Mouse (Mus musculus): ENCODE data around the gene Aoc1. TPM values are rescaled to one million over a fixed set of nuclear protein-coding genes. Genes with fewer than 3 reads are reported as not detected.
"Not testable (repeated sequence)": the region's sequence is repeated elsewhere in the genome, so short reads cannot be mapped to it uniquely, and the experiment has no call there.

The Aoc1 gene
- polyA plus RNA-seq, 1 experiment: 0.04 TPM

DNA sequence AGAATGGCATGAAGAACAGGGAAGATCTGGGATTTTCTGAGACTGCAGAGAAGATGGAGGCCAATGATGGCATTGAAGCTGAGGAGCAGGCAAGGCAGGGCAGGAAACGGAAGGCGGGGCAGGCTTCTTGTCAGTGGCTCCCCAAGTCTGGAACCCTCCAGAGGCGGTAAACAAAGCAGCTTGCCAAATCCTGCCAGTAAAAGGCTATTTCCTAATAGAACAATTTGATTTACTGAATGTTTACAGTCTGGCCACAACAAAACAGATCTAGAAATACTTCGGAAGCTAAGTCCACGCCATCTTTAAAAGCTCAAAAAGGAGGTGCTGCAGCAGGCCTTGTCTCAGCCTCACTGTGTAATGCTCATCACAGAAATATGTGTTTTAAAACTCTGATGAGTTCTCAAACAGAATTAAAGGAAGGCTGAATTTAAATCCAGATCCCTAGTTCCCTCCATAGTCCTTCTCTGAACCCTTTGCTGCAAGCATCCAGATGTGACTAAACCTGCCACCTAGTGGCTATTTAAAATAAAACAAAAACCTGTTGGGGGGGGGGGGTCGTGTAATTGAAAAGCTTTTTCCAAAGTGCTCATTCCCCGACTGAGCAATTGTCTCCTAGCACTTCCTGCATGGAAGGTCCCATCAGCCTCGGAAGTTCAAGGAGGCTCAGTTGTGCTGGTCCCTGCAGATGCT, 14.9 kb upstream of the Aoc1 start:
- Histone ChIP-seq H3K4me3 (ENCODE audit: insufficient read depth, low read length) (no peak overlapping the region), H3K27ac (ENCODE audit: insufficient read depth, low read length) (no peak overlapping the region), H3K4me1 (ENCODE audit: control insufficient read depth, insufficient read depth, low read length) (no peaks in the 10 kb centered on the region)
- TF ChIP-seq CTCF (IDR thresholded peaks at IDR 0.05; ENCODE audit: extremely low read depth, insufficient read depth, low read length): peak; percentile 7; the same call in 1 of the 2 replicates
- no peak for TF ChIP-seq POLR2A (IDR thresholded peaks at IDR 0.05; ENCODE audit: extremely low read depth, insufficient read depth, low read length)

DNA sequence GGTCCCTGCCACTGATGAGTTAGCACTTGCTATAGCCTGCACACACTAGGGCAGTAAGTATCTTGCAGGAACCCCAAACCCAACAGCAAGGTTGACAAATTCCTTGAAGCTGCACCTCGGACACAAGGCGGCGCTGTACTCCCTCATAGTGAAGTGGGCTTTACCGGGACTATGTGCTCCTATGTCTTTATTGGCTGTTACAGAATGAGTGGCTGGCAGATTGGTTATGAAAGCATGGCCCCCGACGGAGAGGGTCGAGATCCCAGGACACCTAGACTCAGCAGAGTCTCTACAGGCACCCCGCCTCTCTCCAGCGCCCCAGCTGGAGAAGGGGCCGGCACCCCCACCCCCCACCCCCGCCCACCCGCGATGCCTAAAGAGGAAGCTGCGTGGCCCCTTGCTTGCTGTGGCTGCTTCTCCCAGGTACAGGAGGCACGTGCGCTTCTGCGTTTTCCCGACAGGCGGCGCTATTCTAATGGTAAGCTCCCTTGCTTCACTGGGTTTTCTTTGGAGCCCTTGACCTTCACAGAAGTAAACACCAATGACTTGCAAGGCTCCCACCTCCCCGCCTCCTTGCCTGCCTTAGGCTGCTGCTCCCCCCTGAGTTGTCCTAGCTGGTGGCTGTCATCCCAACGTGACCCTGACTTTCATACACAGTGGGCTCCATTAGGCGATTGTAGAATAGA, 12.4 kb upstream of the Aoc1 start:
- H3K4me3 ChIP-seq (ENCODE audit: insufficient read depth, low read length): no peak overlapping the region
- no peaks in the 10 kb centered on the region for H3K4me1 ChIP-seq (ENCODE audit: control insufficient read depth, insufficient read depth, low read length)
- TF ChIP-seq POLR2A (IDR thresholded peaks at IDR 0.05; ENCODE audit: extremely low read depth, insufficient read depth, low read length) (no peak), CTCF (IDR thresholded peaks at IDR 0.05; ENCODE audit: extremely low read depth, insufficient read depth, low read length) (peak; percentile 69)
- no peak overlapping the region for H3K27ac ChIP-seq (ENCODE audit: insufficient read depth, low read length)

DNA sequence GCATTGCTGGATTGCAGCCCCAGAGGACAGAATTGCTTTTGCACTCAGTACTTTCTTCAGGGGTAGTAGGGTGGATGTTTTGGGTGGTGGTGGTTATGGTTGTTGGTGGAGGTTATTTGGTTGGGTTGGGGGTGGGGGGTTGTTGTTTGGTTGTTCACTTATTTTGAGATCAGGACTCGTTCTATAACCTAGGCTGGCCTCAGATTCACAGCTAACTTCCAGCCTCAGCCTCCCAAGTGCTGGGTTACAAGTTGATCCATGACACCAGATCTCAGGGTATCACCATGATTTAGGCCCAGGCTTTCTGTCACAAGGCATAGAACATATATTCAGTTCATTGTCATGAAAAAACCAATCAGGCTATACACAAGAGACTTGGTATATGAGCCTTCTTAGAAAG, 11.8 kb upstream of the Aoc1 start:
- H3K4me3 ChIP-seq (ENCODE audit: insufficient read depth, low read length): no peak overlapping the region
- TF ChIP-seq CTCF (IDR thresholded peaks at IDR 0.05; ENCODE audit: extremely low read depth, insufficient read depth, low read length): no peak
- TF ChIP-seq POLR2A (IDR thresholded peaks at IDR 0.05; ENCODE audit: extremely low read depth, insufficient read depth, low read length): no peak
- no peaks in the 10 kb centered on the region for H3K4me1 ChIP-seq (ENCODE audit: control insufficient read depth, insufficient read depth, low read length)
- no peak overlapping the region for H3K27ac ChIP-seq (ENCODE audit: insufficient read depth, low read length)

DNA sequence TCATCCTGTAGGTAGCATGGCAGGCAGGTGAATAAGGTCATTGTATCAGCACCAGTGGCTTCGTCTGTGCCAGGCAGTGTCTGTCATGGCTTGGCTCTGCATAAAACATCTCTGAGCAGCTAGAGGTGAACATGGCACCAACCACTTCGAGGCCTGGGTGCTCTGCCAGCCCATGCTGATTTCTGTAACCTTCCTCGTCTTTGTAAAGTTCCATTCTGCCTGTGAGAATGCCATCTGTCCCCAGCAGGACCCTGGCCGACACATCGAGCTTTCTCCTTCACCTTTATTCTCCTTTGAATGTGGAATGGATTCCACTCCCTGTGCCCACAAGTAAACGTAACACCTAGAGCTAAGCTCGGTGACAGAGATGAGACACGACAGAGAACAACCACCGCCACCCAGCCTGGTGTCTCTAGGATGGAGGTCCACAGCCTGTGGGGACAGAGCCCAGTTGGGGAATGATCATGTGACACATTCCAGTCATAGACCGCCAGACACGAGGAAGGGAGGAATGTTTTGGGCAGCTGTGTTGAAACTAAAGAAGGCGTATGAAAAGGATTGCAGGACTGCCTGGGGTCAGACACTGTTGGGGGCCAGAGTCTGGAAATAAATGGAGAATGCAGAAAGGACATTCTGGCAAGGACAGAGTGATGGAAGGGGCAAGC, 10.9 kb upstream of the Aoc1 start:
- no peak overlapping the region for H3K4me3 ChIP-seq (ENCODE audit: insufficient read depth, low read length)
- H3K27ac ChIP-seq (ENCODE audit: insufficient read depth, low read length): no peak overlapping the region
- H3K4me1 ChIP-seq (ENCODE audit: control insufficient read depth, insufficient read depth, low read length): no peaks in the 10 kb centered on the region
- no peak for TF ChIP-seq CTCF (IDR thresholded peaks at IDR 0.05; ENCODE audit: extremely low read depth, insufficient read depth, low read length)
- no peak for TF ChIP-seq POLR2A (IDR thresholded peaks at IDR 0.05; ENCODE audit: extremely low read depth, insufficient read depth, low read length)

DNA sequence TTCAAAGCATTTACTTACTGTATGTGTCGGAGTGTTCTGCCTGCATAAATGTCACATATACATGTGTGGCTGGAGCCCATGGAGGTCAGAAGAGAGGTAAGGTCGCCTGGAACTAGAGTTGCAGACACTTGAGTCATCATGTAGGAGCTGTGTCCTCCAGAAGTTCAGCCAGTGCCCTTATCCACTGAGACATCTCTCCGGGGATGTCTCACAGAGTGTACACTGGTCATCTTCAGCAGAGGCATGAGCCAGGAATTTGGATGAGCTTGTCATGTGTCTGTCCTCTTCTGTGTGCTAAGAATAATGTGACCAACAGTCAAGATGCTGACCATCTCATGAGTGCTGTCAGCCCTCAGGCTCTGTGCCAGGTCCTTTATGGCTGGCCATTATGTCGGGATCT, 9.9 kb upstream of the Aoc1 start:
- Histone ChIP-seq H3K4me3 (ENCODE audit: insufficient read depth, low read length) (no peak overlapping the region), H3K27ac (ENCODE audit: insufficient read depth, low read length) (no peak overlapping the region), H3K4me1 (ENCODE audit: control insufficient read depth, insufficient read depth, low read length) (no peaks in the 10 kb centered on the region)
- no peak for TF ChIP-seq POLR2A (IDR thresholded peaks at IDR 0.05; ENCODE audit: extremely low read depth, insufficient read depth, low read length)
- TF ChIP-seq CTCF (IDR thresholded peaks at IDR 0.05; ENCODE audit: extremely low read depth, insufficient read depth, low read length): no peak

DNA sequence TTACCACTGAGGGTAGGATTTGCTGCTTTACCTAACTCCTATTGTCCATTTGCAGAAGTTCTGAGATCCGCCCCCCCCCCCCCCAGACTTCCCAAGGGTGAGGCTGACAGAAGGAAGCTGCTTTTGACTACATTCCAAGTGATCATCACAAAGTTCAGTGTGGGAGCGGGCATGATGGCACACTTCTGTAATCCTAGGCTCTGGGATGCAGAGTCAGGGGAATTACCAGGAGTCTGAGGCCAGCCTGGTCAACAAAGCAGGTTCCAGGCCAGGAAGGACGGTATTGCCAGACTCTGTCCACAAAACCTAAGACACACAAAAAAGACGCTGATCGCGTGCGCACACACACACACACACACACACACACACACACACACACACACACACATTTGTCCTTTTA, 9.2 kb upstream of the Aoc1 start:
- Histone ChIP-seq H3K27ac (ENCODE audit: insufficient read depth, low read length) (no peak overlapping the region), H3K4me1 (ENCODE audit: control insufficient read depth, insufficient read depth, low read length) (no peaks in the 10 kb centered on the region), H3K4me3 (ENCODE audit: insufficient read depth, low read length) (no peak overlapping the region)
- TF ChIP-seq POLR2A (IDR thresholded peaks at IDR 0.05; ENCODE audit: extremely low read depth, insufficient read depth, low read length): no peak
- no peak for TF ChIP-seq CTCF (IDR thresholded peaks at IDR 0.05; ENCODE audit: extremely low read depth, insufficient read depth, low read length)

DNA sequence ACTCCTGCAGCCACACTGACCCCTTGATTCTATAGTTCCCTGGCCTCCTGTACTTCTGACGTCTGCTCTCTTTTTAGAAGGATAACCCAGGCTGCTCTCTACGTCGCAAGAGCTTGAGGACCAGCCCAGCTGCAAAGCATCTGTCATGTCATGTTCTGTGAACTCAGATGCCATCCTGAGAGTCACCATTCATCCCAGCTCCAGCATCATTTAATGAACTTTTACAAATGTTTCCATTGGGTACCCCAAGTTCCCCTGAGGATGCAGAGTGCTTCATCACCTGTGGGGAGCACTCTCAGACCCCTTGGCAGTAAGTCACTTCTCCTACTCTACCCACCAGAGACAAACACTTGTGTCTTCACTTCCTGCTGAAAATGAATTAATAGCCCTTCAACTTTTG, 8.5 kb upstream of the Aoc1 start:
- Histone ChIP-seq H3K4me1 (ENCODE audit: control insufficient read depth, insufficient read depth, low read length) (no peaks in the 10 kb centered on the region), H3K27ac (ENCODE audit: insufficient read depth, low read length) (no peak overlapping the region), H3K4me3 (ENCODE audit: insufficient read depth, low read length) (no peak overlapping the region)
- TF ChIP-seq CTCF (IDR thresholded peaks at IDR 0.05; ENCODE audit: extremely low read depth, insufficient read depth, low read length) (no peak), POLR2A (IDR thresholded peaks at IDR 0.05; ENCODE audit: extremely low read depth, insufficient read depth, low read length) (no peak)

DNA sequence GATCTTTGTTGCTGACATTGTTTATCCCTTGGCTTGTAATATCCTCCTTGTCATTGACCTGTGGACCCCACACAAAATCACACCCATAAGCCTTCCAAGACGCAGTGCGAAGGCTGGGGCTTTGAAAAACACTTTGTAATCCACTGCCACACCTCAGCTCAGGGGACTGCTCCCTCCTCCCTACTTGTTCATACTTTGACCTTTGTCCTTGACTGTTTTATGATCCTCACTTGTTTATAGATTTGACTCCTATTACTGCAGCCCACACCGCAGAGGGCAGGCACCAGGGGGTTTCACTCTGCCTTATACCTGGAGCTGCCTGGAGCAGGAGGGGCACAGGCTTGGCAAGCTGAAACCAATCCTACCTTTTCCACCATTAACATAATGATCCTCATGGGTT, 8.0 kb upstream of the Aoc1 start:
- TF ChIP-seq POLR2A (IDR thresholded peaks at IDR 0.05; ENCODE audit: extremely low read depth, insufficient read depth, low read length) (no peak), CTCF (IDR thresholded peaks at IDR 0.05; ENCODE audit: extremely low read depth, insufficient read depth, low read length) (no peak)
- no peak overlapping the region for H3K4me3 ChIP-seq (ENCODE audit: insufficient read depth, low read length)
- no peak overlapping the region for H3K27ac ChIP-seq (ENCODE audit: insufficient read depth, low read length)
- H3K4me1 ChIP-seq (ENCODE audit: control insufficient read depth, insufficient read depth, low read length): no peaks in the 10 kb centered on the region

DNA sequence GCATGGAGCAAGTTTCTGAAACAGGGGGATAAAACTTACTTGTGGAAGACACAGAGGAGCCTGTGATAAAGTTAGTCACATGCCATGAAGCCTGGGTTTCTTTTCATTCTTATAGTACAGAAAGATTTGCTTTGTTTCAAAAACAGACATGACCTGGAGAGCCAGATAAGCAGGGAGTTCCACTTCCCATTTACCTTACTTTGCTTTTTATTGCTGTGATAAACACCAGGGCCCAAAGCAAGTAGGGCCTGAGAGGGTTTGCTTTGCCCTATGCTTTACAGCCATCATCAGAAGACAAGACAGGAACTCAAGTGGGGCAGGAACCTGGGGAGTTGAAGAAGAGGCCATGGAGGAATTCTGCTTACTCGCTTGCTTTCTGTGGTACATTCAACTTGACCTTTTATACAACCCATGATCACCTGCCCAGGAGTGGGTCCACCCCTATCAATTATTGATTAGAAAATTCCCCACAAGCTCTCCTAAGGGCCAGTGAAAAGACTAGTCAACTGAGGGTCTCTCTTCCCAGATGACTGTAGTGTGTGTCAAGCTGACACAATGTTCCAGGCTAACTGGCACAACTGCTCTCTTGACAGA, 7.4 kb upstream of the Aoc1 start:
- Histone ChIP-seq H3K4me1 (ENCODE audit: control insufficient read depth, insufficient read depth, low read length) (no peaks in the 10 kb centered on the region), H3K4me3 (ENCODE audit: insufficient read depth, low read length) (no peak overlapping the region), H3K27ac (ENCODE audit: insufficient read depth, low read length) (no peak overlapping the region)
- no peak for TF ChIP-seq POLR2A (IDR thresholded peaks at IDR 0.05; ENCODE audit: extremely low read depth, insufficient read depth, low read length)
- no peak for TF ChIP-seq CTCF (IDR thresholded peaks at IDR 0.05; ENCODE audit: extremely low read depth, insufficient read depth, low read length)

DNA sequence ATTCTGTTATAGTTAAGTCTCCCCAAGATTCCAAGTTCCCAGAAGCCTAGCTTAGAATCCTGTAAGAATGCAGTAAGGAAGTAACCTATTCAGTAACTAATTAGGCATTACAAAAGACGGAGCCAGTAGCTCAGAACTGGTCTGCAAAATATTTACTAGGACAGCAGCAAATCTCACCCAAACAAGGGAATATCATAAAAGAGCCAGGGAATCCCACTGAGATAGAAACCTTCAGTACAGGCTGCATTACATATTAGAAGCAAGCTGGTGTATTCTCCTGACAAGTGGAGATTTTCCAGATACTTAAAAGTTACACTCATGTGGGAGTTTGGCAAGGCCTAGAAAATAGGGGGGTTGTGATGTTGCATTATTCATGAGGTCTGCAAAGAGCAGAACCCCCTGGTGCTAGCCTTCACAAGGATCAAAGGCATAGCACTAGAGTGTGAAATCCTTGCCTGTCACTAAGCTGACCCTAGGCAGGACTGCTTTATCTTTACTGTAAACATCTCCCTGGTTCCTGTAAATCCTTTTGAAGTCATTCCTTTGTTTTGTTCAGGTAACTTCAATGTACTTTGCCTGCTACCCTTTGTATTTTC, 6.2 kb upstream of the Aoc1 start:
- not testable (repeated sequence) for H3K4me1 ChIP-seq (ENCODE audit: control insufficient read depth, insufficient read depth, low read length); H3K4me3 ChIP-seq (ENCODE audit: insufficient read depth, low read length); H3K27ac ChIP-seq (ENCODE audit: insufficient read depth, low read length)

Measured in cortical plate, adult 2 months (tissue).